Mouse (Mus musculus) liver, embryonic 14 days (tissue): ENCODE measurements around the gene Scrt2. TPM values are rescaled to one million over a fixed set of nuclear protein-coding genes. Genes with fewer than 3 reads are reported as not detected.

Source experiments
- polyA plus RNA-seq: library from polyadenylated mRNA; depleted of rRNA; stranded (reverse); fragments of >200 nt; gene quantifications from 2 replicates; pipeline ENCODE4 v1.2.3, GENCODE M21; 2012; rRNA removed

The Scrt2 gene
- 0.01 TPM in 1 of 2 replicates, not detected in the other for polyA plus RNA-seq

GRCm38 (mm10) chr2:152080685-152081541 is at the start of gene Scrt2:
Scrt2 (plus strand) TSS chr2:152081529.

GRCm38 (mm10) chr2:152105318-152106224 is 24.2 kb downstream of the Scrt2 start, which contains the start of gene Srxn1:
Srxn1 (plus strand) TSS chr2:152105516.

GRCm38 (mm10) chr2:152143279-152144157 is 62.2 kb downstream of the Scrt2 start, which contains the start of gene Tcf15:
Tcf15 (plus strand) TSS chr2:152143561.

Other genes starting within 250 kb of the Scrt2 start
- 0.01 TPM in 1 of 2 replicates, not detected in the other for gene Rspo4, start 238.6 kb upstream of the Scrt2 start, polyA plus RNA-seq
- 0.01 and 0.02 TPM in 2 replicates for gene Angpt4, start 170.3 kb upstream of the Scrt2 start, polyA plus RNA-seq
- 4.3 and 5.8 TPM in 2 replicates for gene Fam110a, start 101.3 kb upstream of the Scrt2 start, polyA plus RNA-seq
- 0.92 and 1.00 TPM in 2 replicates for gene Slc52a3, start 85.0 kb upstream of the Scrt2 start, polyA plus RNA-seq
- gene Srxn1, start 24.0 kb downstream of the Scrt2 start, polyA plus RNA-seq = 9.6 and 14.0 TPM in 2 replicates
- gene Tcf15, start 62.0 kb downstream of the Scrt2 start, polyA plus RNA-seq = 0.10 and 0.24 TPM in 2 replicates
- gene Csnk2a1, start 145.3 kb downstream of the Scrt2 start, polyA plus RNA-seq = 22.7 and 27.5 TPM in 2 replicates
- 9.2 and 9.9 TPM in 2 replicates for gene Tbc1d20, start 212.3 kb downstream of the Scrt2 start, polyA plus RNA-seq